Mouse (Mus musculus): Measurements from ENCODE around the gene Mug1. TPM values are rescaled to one million over a fixed set of nuclear protein-coding genes. Genes with fewer than 3 reads are reported as not detected.
"Not testable (repeated sequence)": the region's sequence is repeated elsewhere in the genome, so short reads cannot be mapped to it uniquely, and the experiment has no call there.

The Mug1 gene
- polyA plus RNA-seq (2016; fragmentation: Nextera tagmentation; extraction: Ambion mirVana) = not detected in 2 replicates

DNA sequence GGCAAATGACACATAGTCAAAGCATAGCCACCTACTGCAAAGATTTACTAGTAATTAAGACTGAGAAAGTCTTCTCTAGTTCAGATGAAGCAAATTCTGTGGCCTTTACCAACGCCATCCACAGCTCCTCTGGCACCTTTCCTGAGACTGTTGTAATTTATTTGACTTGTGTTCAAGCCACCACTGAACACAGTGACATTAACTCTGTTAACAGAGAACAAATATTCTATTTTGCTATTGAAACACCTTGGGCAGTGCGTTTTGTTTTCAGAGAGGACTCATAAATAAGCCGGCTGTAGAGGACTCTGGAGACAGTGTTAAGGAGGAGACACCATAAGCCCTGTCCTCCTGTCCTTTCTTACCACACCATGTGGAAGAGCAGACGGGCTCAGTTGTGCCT lies at the start of gene Mug1:
Gene Mug1 (plus strand): TSS at position 271 of the 400 bp plus-strand sequence.
- 82% methylated on average over 4 of the region's 4 CpGs for WGBS

DNA sequence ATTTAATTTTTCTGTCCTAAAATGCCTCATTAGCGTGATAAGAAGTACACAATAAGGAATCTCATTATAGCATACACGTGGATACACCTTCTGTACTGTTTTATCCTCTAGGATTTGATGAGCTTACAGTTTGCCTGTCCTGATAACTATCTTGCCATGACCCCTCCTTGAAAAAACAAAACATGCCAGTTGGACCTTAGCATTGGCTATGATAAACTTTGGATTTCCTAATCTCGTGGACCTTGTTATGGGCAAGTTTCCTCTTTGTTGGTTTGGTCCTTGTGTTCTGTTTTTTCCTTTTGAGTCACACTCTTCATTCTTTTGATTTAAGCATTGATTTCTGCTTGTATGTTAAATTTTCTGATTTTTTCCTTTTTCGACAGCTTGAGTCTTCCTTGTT lies 10.3 kb upstream of the Mug1 start:
- 80% methylated on average over 4 of the region's 4 CpGs for WGBS
- H3K4me3 ChIP-seq = no peak overlapping the region

More for the DNA sequence above, at the start of gene Mug1:
- H3K4me1 ChIP-seq; DNase-seq (ENCODE audit: low spot score); H3K36me3 ChIP-seq; H3K27ac ChIP-seq (replicated peaks); H3K4me3 ChIP-seq; H3K27me3 ChIP-seq (ENCODE audit: low read depth, poor library complexity, severe bottlenecking): not testable (repeated sequence)
- peaks cover 17% of the 10 kb centered on the region for H3K9me3 ChIP-seq (replicated peaks)

DNA sequence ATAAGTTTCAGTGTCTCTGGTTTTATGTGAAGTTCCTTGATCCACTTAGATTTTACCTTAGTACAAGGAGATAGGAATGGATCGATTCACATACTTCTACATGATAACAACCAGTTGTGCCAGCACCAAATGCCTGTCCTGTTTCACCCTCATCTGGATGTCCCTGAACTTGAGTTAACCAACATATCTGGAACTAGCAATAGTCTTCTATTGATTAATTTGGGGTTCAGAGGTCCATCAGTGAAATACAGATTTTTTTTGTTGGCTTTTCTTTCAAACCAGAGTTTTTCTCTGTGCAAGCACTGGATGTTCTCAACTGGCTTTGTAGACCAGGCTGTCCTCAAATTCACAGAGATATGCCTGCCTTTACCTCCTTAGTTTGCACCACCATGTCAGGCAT lies 2.0 kb upstream of the Mug1 start:
- Histone ChIP-seq H3K4me3 (no peak overlapping the region), H3K36me3 (no peaks in the 10 kb centered on the region), H3K4me1 (no peaks in the 10 kb centered on the region), H3K9me3 (replicated peaks) (peaks cover 22% of the 10 kb centered on the region), H3K27ac (replicated peaks) (no peak overlapping the region), H3K27me3 (ENCODE audit: low read depth, poor library complexity, severe bottlenecking) (no peaks in the 10 kb centered on the region)
- 85% methylated on average over 1 of the region's 1 CpGs for WGBS
- no peak for DNase-seq (ENCODE audit: low spot score)

More for the DNA sequence above, 10.3 kb upstream of the Mug1 start:
- peaks cover 19% of the 10 kb centered on the region; the same call in 1 of the 2 replicates for H3K9me3 ChIP-seq (replicated peaks)
- H3K27me3 ChIP-seq (ENCODE audit: low read depth, poor library complexity, severe bottlenecking) = no peaks in the 10 kb centered on the region
- no peaks in the 10 kb centered on the region for H3K36me3 ChIP-seq
- no peak overlapping the region for H3K27ac ChIP-seq (replicated peaks)
- H3K4me1 ChIP-seq = no peaks in the 10 kb centered on the region
- no peak for DNase-seq (ENCODE audit: low spot score)

DNA sequence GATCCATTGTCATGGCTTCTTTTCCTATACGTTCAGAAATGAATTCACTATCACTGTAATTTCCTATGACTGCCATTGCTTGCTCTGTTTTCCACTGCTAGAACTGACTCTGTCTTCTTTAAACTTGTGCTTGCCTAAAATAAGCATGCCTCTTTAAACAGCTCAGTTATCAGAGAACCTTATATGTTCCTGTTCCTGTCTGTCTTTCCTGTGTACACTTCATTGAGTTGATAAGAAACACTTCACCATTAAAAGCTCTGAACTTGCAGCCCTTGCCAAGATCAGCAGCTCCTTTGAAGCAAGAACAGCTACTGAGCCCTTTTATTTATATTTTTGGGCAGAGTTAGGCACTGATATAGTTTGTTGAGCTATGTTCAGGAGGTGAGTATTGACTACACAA lies 10.0 kb downstream of the Mug1 start:
- Histone ChIP-seq H3K9me3 (replicated peaks) (peaks cover 17% of the 10 kb centered on the region; the same call in 1 of the 2 replicates), H3K36me3 (no peaks in the 10 kb centered on the region), H3K4me1 (no peaks in the 10 kb centered on the region), H3K27me3 (ENCODE audit: low read depth, poor library complexity, severe bottlenecking) (no peaks in the 10 kb centered on the region), H3K4me3 (no peak overlapping the region), H3K27ac (replicated peaks) (no peak overlapping the region)
- 69% methylated on average over 1 of the region's 1 CpGs for WGBS
- no peak for DNase-seq (ENCODE audit: low spot score)

Other genes with a start within 250 kb of the Mug1 start
- 5.2 and 8.8 TPM in 2 replicates for gene A2m, start 203.2 kb upstream of the Mug1 start, polyA plus RNA-seq (2016; fragmentation: Nextera tagmentation; extraction: Ambion mirVana)
- not detected in 2 replicates for gene Gm7298, start 105.6 kb upstream of the Mug1 start, polyA plus RNA-seq (2016; fragmentation: Nextera tagmentation; extraction: Ambion mirVana)
- not detected in 2 replicates for gene Mug2, start 168.2 kb downstream of the Mug1 start, polyA plus RNA-seq (2016; fragmentation: Nextera tagmentation; extraction: Ambion mirVana)